Mouse (Mus musculus) erythroblast, embryonic 14.5 days (primary cell): Measurements from ENCODE around the gene Irs1.

Experiments
- GATA1 ChIP-seq: IDR thresholded peaks from 2 replicates; pipeline ENCODE4 v1.6.1; 2012; ENCODE audit warnings: low read length, inconsistent platforms, mixed read lengths
- TAL1 ChIP-seq: IDR thresholded peaks from 3 replicates; pipeline ENCODE4 v1.6.1; 2012; ENCODE audit warnings: low read length, inconsistent platforms, mixed read lengths

DNA sequence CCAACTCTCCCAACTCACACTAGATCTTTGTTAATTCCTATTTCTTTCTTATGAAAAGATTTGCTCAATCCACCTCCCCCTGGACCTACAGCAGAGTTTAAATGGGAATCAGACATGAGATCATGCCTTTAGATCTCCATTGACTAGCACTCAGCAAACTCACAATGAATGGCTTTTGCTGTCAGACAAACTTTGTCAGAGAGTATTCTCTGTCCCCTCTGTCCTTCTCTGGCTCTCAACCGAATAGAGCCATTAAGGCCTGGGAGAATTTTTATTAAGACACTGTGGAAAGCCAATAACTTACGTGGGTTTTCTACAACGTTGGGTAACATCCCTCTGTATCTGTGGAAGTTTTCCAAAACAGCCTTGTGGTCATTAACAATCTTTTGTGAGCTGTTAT is 31.2 kb downstream of the Irs1 start:
- no peak for TF ChIP-seq GATA1
- TF ChIP-seq TAL1 = no peak
